Mouse (Mus musculus): ENCODE measurements around the gene Dgkz. TPM values are rescaled to one million over a fixed set of nuclear protein-coding genes. Genes with fewer than 3 reads are reported as not detected.

Gene Dgkz
- polyA plus RNA-seq, 1 experiment from 2014 or later: 57.5 TPM

DNA sequence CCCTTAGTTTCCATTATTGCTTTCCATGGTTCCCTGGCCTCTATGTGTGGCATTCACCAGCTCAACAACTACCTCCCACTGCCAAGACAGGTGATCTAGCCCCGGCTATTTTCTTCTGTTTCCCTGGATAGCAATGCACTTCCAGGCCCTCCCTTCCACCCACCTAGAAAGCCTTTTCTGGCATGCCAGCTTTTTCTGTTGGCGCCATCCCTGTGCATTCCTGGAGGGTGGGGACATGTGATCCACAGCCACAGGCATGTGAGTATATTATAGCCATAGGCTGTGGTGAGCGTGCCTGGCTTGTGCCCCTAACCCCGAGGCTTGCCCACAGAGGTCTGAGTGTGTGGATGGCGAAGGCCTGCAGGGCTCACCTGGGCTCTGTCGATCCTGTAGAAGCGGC, 39.5 kb downstream of the Dgkz start:
- H3K9me3 ChIP-seq (ENCODE audit: control insufficient read depth, low read length): no peaks in the 10 kb centered on the region
- WGBS: 91% methylated on average over 7 of the region's 7 CpGs
- H3K27ac ChIP-seq (ENCODE audit: low read depth, low read length): no peak overlapping the region
- H3K27me3 ChIP-seq (ENCODE audit: control insufficient read depth, insufficient read depth, low read length): no peaks in the 10 kb centered on the region
- no peak overlapping the region for H3K4me2 ChIP-seq (replicated peaks; ENCODE audit: low read depth, low read length)
- peaks cover 66% of the 10 kb centered on the region for H3K36me3 ChIP-seq (ENCODE audit: control insufficient read depth, insufficient read depth, low read length)
- no peak for ATAC-seq (ENCODE audit: low FRiP score, low TSS enrichment)
- no peak overlapping the region for H3K4me3 ChIP-seq (ENCODE audit: low read length)
- H3K4me1 ChIP-seq (ENCODE audit: control insufficient read depth, insufficient read depth, low read length): peaks cover 23% of the 10 kb centered on the region
- no peak overlapping the region for H3K9ac ChIP-seq (ENCODE audit: low read depth, low read length)

DNA sequence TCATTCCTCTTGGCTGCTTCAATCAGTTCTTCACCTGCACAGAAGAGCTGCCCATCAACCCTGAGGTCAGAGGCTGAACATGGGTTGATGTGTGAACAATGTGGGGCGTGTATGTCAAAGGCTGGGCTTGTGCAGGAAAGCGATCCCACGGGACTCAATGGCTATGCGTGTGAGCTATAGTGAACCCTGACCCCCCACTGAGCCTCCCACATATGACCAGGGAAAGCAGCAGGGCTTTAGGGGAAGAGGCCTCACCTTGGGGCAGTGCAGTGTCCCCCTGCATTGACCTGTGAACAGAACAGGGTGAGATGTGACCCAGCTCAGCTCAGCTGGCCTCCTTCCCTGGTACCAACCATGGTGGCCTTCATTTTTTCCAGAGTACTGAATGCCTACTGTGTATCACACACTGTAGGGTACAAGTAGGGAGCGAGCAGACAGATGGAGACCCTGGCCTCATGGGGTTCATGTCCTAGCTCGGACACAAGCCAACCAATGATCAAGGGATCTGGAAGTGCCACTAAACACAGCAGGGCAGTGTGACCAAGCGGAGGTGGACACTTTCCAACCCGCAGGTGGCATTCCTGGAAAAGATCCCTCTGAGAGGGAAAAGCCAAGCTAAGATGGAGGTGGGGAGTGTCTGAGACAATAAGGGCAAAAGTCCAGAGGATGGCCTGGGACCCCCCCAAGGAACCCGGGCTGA, 40.7 kb downstream of the Dgkz start:
- ATAC-seq (ENCODE audit: low FRiP score, low TSS enrichment): no peak
- Histone ChIP-seq H3K27me3 (ENCODE audit: control insufficient read depth, insufficient read depth, low read length) (no peaks in the 10 kb centered on the region), H3K4me1 (ENCODE audit: control insufficient read depth, insufficient read depth, low read length) (peaks cover 23% of the 10 kb centered on the region), H3K27ac (ENCODE audit: low read depth, low read length) (no peak overlapping the region), H3K4me3 (ENCODE audit: low read length) (no peak overlapping the region), H3K36me3 (ENCODE audit: control insufficient read depth, insufficient read depth, low read length) (peaks cover 58% of the 10 kb centered on the region), H3K9ac (ENCODE audit: low read depth, low read length) (no peak overlapping the region), H3K9me3 (ENCODE audit: control insufficient read depth, low read length) (no peaks in the 10 kb centered on the region), H3K4me2 (replicated peaks; ENCODE audit: low read depth, low read length) (no peak overlapping the region)
- 83% methylated on average over 9 of the region's 9 CpGs for WGBS

DNA sequence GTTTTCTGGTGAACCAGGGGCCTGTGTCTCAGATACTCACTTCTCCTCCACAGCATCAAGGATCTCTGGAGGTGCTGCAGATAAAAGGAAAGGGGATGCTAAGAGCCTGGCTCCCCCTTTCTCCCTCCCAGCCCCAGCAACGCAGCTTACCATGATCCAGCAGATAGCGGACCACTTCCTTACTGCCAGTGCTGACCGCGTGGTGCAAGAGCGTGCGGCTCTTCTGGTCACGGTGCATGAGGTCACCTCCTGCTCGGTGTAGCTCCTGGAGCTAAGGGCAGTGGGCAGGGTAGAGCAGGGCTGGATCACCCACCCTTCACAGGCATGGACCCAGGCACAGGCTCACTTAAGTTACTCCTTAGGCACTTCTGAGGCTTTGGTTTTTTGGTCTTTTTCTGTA, 41.6 kb downstream of the Dgkz start:
- 37% methylated on average over 8 of the region's 8 CpGs for WGBS
- Histone ChIP-seq H3K9ac (ENCODE audit: low read depth, low read length) (no peak overlapping the region), H3K9me3 (ENCODE audit: control insufficient read depth, low read length) (no peaks in the 10 kb centered on the region), H3K27ac (ENCODE audit: low read depth, low read length) (peak overlapping the region; percentile 97), H3K4me1 (ENCODE audit: control insufficient read depth, insufficient read depth, low read length) (peaks cover 29% of the 10 kb centered on the region), H3K4me2 (replicated peaks; ENCODE audit: low read depth, low read length) (no peak overlapping the region), H3K27me3 (ENCODE audit: control insufficient read depth, insufficient read depth, low read length) (no peaks in the 10 kb centered on the region), H3K36me3 (ENCODE audit: control insufficient read depth, insufficient read depth, low read length) (peaks cover 55% of the 10 kb centered on the region), H3K4me3 (ENCODE audit: low read length) (no peak overlapping the region)
- no peak for ATAC-seq (ENCODE audit: low FRiP score, low TSS enrichment)

DNA sequence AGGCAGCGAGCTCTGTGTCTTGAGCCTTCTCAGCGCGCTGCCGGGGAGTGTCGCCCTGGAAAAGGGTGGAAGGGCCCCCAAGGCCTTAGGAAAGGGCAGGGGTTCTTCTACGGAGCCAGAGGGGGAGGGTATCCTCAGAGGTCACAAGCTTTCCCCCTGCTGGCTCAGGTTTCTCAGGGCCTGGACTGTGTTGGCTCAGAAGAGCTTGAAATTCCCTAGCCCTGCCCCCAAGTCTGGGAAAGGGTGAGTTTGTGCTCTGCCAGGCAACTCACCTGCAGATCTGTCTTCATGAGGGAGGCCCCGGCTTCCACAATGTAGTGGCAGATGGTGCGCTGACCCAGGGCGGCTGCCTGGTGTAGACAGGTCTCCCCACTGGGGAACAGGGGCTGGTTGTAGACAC, 42.2 kb downstream of the Dgkz start:
- no peaks in the 10 kb centered on the region for H3K9me3 ChIP-seq (ENCODE audit: control insufficient read depth, low read length)
- H3K4me2 ChIP-seq (replicated peaks; ENCODE audit: low read depth, low read length): no peak overlapping the region
- ATAC-seq (ENCODE audit: low FRiP score, low TSS enrichment): no peak
- no peaks in the 10 kb centered on the region for H3K27me3 ChIP-seq (ENCODE audit: control insufficient read depth, insufficient read depth, low read length)
- H3K27ac ChIP-seq (ENCODE audit: low read depth, low read length): peak overlapping the region; percentile 97
- peaks cover 50% of the 10 kb centered on the region for H3K36me3 ChIP-seq (ENCODE audit: control insufficient read depth, insufficient read depth, low read length)
- no peak overlapping the region for H3K4me3 ChIP-seq (ENCODE audit: low read length)
- 19% methylated on average over 9 of the region's 9 CpGs for WGBS
- peaks cover 29% of the 10 kb centered on the region for H3K4me1 ChIP-seq (ENCODE audit: control insufficient read depth, insufficient read depth, low read length)
- H3K9ac ChIP-seq (ENCODE audit: low read depth, low read length): peak overlapping the region; percentile 38; the same call in 1 of the 2 replicates

DNA sequence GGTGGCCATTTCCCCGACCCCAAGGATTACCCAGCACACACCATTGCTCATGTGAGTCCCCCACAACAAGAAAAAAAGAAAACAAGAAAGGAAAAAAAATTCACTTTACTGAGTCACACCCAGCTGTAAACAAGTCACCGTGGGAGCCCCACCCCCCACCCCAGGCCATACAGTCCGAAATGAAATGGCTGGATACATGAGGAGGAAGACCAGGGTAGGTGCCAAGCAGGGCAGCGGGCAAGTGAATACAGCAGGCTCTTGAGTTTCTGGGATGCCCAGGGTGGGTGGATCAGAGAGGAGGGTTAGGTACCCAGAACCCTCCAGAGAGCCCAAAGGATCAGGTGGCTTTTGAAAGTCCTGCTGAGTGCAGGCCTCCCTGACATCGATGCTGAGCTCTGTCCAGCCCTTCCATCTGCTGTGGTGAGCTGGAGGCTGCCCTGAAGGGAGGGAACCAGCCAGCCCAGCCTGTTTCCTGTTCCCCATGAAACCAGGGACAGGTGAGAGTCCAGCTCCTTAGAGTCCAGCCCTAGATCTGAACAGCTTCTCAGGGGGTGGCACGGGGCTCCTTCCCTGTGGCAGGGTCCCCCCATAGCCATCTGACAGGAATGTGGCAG, 42.8 kb downstream of the Dgkz start:
- Histone ChIP-seq H3K27ac (ENCODE audit: low read depth, low read length) (peak overlapping the region; percentile 97), H3K4me3 (ENCODE audit: low read length) (no peak overlapping the region), H3K36me3 (ENCODE audit: control insufficient read depth, insufficient read depth, low read length) (peaks cover 44% of the 10 kb centered on the region), H3K9me3 (ENCODE audit: control insufficient read depth, low read length) (no peaks in the 10 kb centered on the region), H3K9ac (ENCODE audit: low read depth, low read length) (peak overlapping the region; percentile 97; the same call in 1 of the 2 replicates), H3K4me1 (ENCODE audit: control insufficient read depth, insufficient read depth, low read length) (peaks cover 29% of the 10 kb centered on the region), H3K4me2 (replicated peaks; ENCODE audit: low read depth, low read length) (no peak overlapping the region; the same call in 1 of the 2 replicates), H3K27me3 (ENCODE audit: control insufficient read depth, insufficient read depth, low read length) (no peaks in the 10 kb centered on the region)
- WGBS: 11% methylated on average over 6 of the region's 6 CpGs
- ATAC-seq (ENCODE audit: low FRiP score, low TSS enrichment): no peak

DNA sequence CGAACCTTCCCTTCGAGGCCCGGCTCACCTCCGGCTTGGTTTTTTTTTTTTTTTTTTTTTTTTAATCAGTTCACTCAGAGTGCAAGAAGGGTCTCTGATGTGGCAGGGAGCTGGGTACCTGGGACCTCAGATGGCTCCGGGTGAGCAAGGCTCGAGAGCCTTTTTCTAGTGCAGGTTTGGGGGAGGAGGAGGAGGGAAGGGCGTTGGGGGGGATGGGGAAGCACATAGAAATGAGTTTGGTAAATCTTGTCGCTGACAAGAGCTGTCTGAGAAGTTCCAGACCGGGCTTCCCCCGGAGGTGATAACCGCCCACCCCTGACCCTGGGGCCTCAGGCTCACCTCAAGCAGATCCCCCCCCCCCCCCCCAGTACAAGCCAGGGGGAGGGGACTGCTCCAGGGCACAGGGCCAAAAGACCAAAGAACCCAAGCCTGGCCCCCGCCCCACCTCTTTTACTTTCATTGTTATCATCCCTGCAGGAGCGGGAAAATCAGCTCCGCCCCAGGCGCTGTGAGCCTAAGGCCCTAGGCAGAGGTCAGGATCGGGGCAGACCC, 43.4 kb downstream of the Dgkz start, which contains the start of gene Mdk:
Gene Mdk (minus strand): TSS at position 138 of the 552 bp plus-strand sequence.
- peak within 1 kb of the TSS; percentile 88 for H3K4me3 ChIP-seq (ENCODE audit: low read length)
- H3K27ac ChIP-seq (ENCODE audit: low read depth, low read length): peak within 1 kb of the TSS; percentile 97
- H3K27me3 ChIP-seq (ENCODE audit: control insufficient read depth, insufficient read depth, low read length): no peaks in the 10 kb centered on the region
- peak within 1 kb of the TSS; percentile 97 for H3K9ac ChIP-seq (ENCODE audit: low read depth, low read length)
- H3K4me2 ChIP-seq (replicated peaks; ENCODE audit: low read depth, low read length): peak within 1 kb of the TSS; percentile 81
- H3K9me3 ChIP-seq (ENCODE audit: control insufficient read depth, low read length): no peaks in the 10 kb centered on the region
- peak; percentile 4; the same call in 1 of the 2 replicates for ATAC-seq (ENCODE audit: low FRiP score, low TSS enrichment)
- peaks cover 29% of the 10 kb centered on the region for H3K4me1 ChIP-seq (ENCODE audit: control insufficient read depth, insufficient read depth, low read length)
- peaks cover 37% of the 10 kb centered on the region for H3K36me3 ChIP-seq (ENCODE audit: control insufficient read depth, insufficient read depth, low read length)
- 2% methylated on average over 16 of the region's 16 CpGs for WGBS

DNA sequence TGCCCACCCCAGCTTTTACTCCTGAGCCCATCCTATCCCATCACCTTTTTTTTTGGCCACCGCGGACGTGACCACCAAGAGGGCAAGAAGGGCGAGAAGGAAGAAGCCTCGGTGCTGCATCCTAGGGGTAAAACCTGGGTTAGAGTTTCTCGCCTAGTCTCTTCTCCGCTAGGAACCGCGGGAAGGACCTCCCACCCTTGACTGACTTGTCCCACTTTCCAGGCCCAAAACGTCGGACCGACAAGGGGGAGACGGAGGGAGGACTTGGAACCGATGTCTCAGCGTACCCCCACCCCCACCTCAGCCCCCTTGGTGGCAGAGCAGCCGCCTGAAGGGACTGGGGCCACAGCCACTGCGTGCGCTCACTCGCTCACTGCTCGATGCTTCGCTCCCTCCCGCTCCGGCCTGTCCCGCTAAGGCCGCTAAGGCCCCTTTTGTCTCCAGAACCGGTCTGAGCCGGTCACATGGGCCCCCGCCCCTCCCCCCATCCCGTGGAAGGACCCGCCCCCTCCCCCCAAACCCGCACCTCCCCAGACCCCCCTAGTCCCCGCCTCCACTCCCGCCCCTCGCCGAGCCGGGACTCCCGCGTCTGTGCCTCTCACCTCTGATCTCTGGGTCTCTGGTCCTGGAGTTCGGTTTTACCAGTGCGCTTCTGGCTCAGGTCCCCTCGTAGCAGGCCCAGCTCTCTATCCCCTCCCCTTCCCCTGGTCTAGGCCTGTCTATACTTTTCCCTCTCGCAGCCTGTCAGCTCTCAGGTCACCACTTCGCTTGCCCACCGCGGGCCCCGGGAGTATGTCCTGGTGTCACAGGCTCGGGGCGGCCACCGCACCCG, 44.1 kb downstream of the Dgkz start:
- 1% methylated on average over 46 of the region's 50 CpGs for WGBS
- Histone ChIP-seq H3K27ac (ENCODE audit: low read depth, low read length) (peak overlapping the region; percentile 97), H3K4me3 (ENCODE audit: low read length) (peak overlapping the region; percentile 88), H3K27me3 (ENCODE audit: control insufficient read depth, insufficient read depth, low read length) (no peaks in the 10 kb centered on the region), H3K9me3 (ENCODE audit: control insufficient read depth, low read length) (no peaks in the 10 kb centered on the region), H3K4me1 (ENCODE audit: control insufficient read depth, insufficient read depth, low read length) (peaks cover 29% of the 10 kb centered on the region), H3K36me3 (ENCODE audit: control insufficient read depth, insufficient read depth, low read length) (peaks cover 30% of the 10 kb centered on the region), H3K4me2 (replicated peaks; ENCODE audit: low read depth, low read length) (peak overlapping the region; percentile 81), H3K9ac (ENCODE audit: low read depth, low read length) (peak overlapping the region; percentile 97)
- ATAC-seq (ENCODE audit: low FRiP score, low TSS enrichment): peak; percentile 75

DNA sequence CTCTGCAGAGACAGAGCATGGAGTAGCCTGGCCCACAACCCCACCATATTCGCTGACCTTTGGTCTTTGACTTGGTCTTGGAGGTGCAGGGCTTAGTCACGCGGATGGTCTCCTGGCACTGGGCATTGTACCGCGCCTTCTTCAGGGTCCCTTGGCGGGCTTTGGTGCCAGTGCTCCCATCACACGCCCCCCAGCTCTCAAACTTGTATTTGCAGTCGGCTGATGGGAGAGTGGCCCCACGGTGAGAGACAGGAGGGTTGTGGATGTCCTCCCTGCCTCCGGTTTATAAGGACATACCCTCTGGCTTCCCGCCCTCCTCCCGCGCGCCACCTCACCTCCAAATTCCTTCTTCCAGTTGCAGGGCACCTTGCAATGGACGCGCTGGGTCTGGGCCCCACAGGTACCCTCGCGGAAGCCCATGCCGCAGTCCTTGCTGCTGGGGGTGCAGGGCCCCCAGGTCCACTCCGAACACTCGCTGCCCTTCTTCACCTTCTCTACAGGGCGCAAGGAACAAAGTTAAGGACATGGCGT, 44.8 kb downstream of the Dgkz start:
- no peak for ATAC-seq (ENCODE audit: low FRiP score, low TSS enrichment)
- peak overlapping the region; percentile 97 for H3K9ac ChIP-seq (ENCODE audit: low read depth, low read length)
- H3K9me3 ChIP-seq (ENCODE audit: control insufficient read depth, low read length): no peaks in the 10 kb centered on the region
- 2% methylated on average over 23 of the region's 23 CpGs for WGBS
- peaks cover 29% of the 10 kb centered on the region for H3K4me1 ChIP-seq (ENCODE audit: control insufficient read depth, insufficient read depth, low read length)
- H3K27me3 ChIP-seq (ENCODE audit: control insufficient read depth, insufficient read depth, low read length): no peaks in the 10 kb centered on the region
- H3K36me3 ChIP-seq (ENCODE audit: control insufficient read depth, insufficient read depth, low read length): peaks cover 26% of the 10 kb centered on the region
- peak overlapping the region; percentile 88 for H3K4me3 ChIP-seq (ENCODE audit: low read length)
- H3K4me2 ChIP-seq (replicated peaks; ENCODE audit: low read depth, low read length): peak overlapping the region; percentile 81
- H3K27ac ChIP-seq (ENCODE audit: low read depth, low read length): peak overlapping the region; percentile 97

All from kidney, embryonic 14.5 days (tissue).